Mouse (Mus musculus) CD8-positive naive resting alpha-beta T cell, adult 2 months (primary cell): ENCODE measurements around the gene Srpx2.

Experiments
- DNase-seq, 2 experiments: peaks; one replicate each; pipeline ENCODE4 v3.0.0; 2022; ENCODE audit warnings: low read depth in 2 of 2, low spot score in 2 of 2

Srpx2 gene

DNA sequence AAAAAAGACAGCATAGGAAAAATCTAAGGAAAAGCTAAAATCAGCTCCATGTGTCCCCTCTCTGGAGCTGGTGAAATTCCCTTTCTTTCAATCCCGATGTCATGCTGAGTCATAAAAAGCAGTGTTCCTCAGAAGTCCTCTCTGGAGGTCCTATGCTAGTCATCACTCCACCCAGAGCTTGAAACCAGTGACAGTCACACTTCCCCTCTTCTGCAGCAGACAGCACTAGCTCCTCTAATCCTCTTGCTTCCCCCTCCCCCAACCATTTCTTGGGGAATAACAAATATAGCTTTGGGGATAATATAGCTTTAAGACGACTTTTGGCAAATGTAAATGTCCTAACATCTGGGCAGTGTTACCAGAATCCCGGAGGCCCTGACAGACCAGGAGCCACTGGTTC lies at the start of gene Srpx2:
Srpx2 (plus strand) TSS at position 166 of the 400 bp plus-strand sequence.
- no peak for DNase-seq

DNA sequence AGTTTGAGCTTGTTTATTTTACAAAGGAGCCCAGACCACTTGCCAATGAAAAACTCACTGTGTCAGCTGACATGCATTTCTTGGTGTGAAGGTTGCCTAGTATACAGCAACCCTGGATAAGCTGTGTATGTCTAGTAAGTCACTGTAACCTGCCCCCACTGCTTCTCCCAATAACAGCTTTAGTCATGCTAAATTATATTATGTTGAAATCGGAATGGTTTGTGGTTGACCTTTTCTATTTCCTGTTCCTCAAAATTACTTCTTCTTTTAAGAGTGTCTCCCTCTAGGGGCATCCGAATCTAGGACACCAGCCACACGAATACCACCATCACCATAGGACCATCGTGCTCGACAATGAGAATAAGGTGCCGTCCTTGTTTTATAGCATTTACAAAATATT lies 38.5 kb upstream of the Srpx2 start:
- no peak for DNase-seq

DNA sequence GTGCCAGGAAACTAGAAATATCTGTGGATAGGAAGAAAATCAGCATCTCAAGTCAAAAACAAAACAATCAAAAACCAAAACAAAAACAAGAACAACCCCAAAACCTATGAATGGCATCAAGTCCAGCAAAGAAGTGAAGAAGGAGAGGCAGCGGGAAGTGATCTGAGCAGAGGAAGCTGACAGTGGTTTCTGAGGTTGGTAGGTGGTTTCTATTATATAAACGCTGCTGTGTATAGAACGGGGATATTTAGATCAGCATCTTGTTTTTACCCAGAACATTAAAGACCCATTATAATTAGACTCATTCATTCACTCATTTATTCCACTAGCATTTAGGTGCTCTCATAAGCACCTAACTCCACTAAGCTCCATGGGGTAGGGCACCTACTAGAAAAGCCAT lies 20.9 kb upstream of the Srpx2 start:
- DNase-seq: no peak

DNA sequence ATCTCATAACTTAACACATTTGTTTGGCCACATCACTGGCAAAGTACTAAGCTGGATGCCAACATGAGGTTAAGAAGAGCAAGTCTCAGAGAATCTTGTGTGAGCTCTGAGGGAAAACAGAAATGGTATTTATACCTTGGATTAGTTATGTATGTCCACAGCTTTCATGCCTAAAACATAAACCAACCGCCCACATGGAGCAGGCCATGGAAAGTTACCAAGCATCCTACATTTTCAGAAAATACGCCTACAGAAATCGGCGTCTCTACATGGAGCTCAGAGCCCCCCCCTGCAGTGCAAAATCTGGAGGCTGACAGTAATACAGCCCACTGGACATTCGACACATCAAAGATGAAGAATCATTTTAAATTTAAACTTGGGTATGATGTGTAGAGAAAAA lies 20.1 kb upstream of the Srpx2 start:
- no peak for DNase-seq

DNA sequence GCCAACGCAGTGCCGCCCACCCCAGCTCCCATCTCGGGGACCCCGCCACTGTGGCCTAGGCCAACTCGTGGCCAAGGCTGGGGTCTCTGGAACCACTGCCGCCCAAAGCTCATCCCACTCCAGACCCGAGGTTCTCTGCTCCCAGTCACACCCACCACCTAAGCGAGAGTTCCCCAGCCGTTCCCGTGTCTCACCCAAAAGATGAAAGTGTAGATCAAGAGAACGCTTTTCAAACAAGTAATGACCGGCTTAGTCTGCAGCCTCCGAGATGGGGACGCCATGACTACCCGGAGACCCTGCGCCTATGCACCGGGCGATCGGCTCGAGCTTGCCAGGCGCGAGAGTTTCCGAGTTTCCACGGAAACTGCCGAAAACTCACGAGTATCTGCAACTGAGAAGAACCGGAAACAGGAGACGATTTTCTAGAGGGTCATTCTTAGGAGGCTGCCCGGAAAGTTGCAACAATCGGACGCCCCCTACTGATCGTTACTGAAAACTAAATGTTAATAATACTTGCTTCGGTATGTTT lies 10.1 kb upstream of the Srpx2 start, which contains the start of gene Tspan6:
Tspan6 (minus strand) TSS at position 416 of the 529 bp plus-strand sequence.
- DNase-seq: peak; percentile 55 to 69

DNA sequence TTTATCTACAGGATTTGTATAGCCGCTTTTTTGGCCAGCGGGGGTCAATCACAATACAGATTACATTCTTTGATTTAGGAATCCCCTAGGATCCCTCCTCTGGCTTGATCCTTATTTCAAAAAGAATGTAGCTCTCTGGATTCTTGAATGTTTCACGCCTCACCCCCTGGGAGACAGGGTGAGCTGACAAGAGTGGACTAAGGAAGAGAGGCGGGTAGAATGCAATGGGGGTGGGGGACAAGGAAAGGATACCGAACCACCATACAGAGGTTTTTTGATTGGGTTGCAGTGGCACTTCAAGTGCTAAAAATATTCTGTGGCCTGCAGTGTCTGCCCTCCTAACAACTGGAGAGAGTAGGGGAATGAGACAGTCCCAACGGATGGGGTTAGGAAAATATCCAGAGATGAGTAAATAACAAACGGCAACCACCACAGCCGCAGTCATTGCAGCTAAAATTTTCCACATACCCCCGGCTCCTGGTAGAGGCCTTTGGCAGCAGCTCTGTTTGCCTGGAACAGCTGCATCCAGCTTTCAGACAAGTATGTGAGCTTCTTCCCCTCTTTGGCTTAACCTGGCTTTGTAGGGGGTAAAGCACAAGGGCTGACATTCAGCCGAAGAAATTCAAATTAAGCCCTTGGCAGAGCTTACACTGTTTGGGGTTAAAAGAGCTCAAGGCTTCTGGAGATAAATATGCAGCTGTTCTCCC lies 3.3 kb downstream of the Srpx2 start:
- no peak for DNase-seq

DNA sequence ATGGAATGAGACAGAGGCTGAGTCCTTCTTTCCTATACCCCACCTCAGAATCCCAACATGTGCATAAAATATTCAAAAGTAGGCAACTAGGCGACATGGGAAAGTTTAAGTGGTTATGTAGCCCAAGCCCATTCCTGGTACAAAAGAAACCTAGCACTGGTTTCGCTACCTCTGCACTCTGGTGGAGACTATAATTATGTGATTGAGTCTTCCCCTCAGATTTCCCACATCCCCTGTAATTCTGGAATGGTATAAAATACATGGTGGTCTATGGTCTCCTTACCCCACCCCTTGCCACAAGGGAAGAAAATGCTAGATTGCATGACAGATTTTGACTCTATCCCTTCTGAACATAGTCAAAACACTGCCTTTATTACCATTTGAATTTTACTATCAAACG lies 4.8 kb downstream of the Srpx2 start:
- DNase-seq: no peak

DNA sequence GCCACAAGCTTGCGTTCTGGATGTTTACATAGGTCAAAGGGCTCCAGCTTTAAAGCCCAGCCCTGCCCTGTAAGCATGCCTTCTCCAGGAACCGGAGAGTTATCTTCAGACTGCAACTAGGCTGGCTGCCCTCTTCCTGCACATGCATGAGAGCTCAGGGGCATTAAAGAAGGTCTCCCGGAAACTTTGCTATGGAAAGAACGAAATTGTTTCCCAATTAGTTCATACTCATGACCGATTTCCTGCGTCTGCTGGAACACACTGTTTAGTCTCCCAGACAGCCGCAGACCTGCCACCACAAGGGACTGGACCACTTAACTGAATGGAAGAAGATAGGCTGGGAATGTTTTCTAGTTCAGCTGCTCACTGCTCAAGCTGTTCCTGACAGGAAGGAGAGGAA lies 6.0 kb downstream of the Srpx2 start:
- DNase-seq: no peak

DNA sequence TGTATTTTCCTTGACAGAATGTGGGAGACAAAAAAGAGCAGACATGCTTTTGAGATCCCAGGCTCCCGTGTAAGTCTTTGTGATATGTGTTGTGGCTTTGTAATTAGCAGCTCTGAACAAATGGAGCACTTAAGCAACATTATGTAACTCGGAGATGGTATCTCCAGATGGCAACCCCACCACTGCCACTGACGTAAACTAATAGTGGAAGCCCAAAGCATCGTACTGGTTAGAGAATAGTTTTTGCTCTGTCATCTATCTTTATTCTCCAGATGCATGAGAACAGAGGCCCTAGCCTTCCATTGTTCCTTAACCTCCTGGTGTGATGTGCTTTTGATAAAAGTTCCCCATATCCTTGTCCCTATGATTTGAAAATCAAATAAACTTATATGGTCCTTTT lies 13.0 kb downstream of the Srpx2 start:
- no peak for DNase-seq

DNA sequence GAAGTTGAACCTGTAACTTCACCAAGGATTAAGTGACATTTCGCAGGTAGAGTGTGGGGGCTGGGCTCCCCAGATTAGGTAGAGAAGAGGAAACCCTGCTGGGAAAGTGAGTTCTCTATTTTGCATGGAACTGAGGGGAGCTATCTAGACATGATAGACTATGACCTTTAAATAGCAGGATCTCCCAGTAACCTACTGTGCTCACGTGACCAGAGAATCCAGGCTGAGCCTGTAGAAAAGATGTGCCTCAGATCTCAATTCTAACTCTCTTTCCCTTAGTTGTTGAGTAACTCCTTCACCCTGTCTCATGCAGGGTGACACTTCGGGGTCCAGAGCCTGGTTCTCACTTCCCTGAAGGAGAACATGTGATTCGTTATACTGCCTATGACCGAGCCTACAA lies 18.5 kb downstream of the Srpx2 start:
- DNase-seq: no peak

DNA sequence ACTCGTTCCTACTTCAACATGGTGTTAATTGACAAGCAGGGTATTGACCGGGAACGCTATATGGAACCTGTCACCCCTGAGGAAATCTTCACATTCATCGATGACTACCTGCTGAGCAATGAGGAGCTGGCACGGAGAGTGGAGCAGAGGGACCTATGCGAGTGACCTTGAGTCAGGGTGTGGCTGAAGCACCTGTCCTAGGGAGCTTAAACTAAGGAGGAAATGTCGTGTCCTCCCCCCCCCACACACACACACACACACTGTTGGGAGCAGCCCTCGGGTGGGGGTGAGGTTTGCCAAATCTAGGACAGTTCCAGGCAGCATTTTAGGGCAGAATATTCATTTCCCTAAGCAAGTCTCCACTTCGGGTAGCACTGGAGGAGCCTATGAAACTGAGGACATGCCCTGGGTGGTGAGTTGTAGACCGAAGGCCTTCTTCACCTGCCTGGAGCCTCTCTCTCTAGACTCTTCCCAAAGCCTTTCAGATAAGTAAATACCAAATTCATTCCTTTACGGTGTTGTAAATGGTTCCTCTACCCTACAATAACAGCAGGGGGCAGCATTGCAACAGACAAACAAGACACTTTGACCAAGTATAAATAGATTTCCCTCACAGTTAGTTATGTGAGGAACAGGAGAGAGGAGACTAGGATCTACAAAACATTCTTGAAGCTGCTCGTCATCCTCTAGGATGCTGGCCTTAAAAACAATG lies 23.2 kb downstream of the Srpx2 start:
- DNase-seq: no peak

DNA sequence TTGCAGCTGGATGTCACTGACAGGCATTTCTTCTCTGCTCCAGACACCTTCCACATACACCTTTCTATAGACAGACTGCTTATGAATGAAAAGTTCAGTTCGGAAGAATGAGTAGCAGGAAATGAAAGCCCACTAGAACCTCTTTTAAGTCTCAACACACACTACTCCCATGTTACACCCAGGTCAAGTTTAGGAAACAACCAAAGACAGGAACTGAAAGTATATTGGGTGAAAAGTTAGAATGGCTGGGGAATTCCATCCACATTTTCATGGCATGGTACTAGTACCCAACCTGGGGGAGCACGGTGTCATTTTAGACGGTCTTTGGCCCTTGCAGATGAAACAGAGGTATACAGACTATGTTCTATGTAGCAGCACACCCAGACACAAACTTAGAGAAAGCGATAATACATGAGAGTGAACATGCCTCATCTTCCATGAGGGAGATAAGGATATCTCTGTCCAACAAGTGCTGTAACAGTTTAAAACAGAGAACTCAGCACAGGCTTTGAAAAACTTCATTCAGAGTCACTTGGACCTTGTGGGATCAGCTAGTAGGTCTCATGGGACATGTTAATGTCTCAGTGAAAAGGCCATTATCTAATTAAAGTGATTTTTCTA lies 28.5 kb downstream of the Srpx2 start:
- no peak for DNase-seq

DNA sequence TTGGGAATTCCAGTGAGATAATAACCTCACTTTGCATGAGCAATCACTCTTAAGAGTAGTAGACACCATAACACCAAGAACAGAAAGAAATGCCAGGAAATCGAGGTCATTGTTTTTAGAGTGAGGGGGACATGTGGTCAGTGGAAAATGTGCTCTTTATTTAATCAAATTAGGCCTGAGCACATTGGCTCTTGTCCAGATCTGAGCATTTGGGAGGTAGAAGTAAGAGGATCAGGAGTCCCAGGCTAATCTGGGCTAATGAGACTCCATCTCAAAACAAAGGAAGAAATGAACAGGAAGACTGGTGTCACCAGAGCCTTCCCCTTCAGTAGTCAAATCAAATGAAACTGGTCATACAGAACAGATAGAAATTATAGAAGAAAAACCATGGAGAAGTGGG lies 31.3 kb downstream of the Srpx2 start:
- DNase-seq: no peak

DNA sequence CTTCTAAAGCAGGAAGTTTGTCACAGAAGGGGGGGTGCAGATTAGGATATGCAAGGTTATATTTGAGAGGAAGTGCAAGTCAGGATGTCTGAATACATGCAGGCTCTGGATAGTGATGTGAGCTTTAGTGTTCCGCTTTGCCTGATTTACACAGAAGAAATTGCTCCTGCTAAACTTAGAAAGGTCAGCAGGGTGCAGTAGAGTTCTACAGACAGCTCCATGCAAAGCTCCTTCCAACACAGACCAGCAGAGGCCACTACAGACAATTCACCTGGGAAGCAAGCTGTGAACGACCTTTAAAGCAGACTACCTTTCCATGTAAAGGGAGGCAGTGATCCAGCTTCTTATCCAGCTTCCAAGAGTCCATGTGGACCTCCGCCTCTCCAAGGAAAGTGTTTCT lies 39.2 kb downstream of the Srpx2 start:
- DNase-seq: peak; percentile 1 to 4

DNA sequence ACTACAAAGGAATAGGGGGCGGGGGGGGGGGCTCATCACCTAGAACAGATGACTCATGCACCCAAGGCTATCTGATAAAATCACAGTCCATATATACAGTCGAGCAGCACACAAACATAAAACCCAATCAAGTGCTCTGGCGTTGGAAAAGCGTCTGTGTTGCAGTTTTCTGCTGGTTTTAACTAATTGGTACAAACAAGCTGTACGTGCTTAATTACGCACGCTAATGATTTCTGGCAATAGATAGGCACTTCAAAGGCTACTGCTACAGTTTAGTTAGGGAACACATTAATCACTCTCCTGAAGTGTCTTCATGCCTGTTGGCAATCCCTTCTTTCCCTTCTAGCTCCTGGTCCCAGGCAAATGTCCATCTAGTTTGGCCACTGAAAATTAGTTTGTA lies 46.4 kb downstream of the Srpx2 start:
- DNase-seq: no peak

DNA sequence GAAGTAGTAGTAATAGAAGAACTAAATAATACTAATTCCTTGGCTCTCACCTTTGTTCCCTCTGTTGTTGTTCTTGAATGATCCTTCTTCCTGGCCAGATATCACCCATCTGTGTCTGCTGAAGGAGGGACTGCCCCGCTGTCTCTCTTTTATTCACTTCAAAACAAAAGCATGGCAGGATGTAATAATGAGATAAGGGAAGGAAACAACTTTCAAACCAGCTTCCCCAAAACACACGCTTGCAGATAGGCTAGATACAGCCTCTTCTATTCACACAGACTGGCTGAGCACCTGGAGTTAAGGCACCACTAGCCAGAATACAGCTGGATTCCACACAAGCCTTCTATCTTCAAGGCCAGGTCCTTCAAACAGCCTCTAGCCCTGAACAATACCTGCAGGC lies 52.4 kb downstream of the Srpx2 start:
- DNase-seq: no peak

DNA sequence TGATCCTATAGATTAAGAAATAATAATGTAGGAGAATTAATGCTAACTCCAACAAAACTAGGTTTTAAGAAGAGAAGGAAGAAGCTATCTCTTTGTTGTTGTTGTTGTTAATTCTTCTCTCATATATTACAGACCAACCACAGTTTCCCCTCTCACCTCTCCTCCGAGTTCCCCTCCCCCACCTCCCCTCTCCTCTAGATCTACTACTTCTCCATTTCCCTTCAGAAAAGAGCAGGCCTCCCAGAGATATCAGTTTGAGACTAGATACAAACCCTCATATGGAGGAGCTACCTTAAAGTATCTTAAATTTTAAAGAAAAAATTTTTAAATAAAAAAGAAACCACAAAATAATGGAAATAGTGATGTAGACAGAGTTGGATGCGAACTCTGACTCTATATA lies 56.4 kb downstream of the Srpx2 start:
- DNase-seq: no peak

DNA sequence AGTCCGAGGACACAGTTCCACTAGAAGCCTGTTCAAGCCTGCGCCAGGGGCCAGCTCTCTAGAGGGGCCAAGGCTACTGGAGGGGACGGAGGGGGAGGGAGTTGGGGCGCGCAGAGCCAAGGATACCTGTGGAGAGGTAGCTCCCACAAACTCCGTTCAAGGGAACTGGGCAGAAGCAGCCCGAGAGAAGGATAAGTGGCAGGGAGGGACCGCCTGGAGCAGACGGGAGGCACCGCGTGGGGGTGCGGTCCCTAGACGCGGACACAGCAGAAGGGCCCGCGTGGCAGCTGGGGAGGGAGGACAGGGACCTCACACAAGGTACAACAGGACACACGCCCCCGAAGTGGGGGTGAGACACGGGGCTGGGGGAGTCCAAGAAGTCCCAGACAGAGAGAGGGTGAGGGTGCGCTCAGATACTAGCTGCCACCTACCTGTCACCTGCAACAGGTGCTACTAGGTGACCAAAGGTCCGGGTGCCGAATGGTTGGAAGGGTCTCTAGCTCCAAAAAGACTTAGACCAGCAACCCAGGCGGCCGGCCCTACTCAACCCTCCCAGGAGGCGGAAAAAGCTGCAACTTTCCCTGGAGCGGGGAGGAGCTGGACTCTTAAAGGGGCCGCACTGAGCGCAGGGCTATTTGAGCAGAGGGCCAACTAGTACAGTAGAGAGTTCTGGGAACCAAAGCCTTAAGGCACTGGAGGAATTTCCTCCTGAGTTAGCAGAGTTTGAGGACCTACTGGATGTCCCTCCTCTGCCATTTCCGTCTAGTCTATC lies 73.2 kb downstream of the Srpx2 start, which contains the start of gene Sytl4:
Sytl4 (minus strand) TSS at position 582 of the 772 bp plus-strand sequence.
- DNase-seq: no peak
